12 mouse cellular contexts compared by ENCODE assay signal in the genomic region with DNA sequence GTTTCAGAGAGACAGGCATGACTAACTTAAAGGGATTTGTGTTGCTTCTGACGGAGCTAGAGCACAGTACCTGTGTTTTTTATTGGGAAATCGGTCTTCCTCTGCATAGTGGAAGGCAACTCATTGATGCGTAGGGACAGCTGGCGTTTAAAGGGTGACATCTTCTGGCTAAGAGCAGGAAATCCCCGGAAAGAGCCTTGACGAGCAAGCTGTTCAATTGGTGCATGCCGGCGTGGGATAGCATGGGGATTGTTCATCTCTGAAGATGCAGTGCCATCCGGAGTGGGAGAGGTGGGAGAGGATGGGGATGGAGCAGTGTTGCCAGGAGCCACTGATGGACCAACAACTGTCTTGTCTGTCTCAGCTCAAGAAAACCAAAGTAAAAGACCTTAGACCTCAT. TPM values are rescaled to one million over a fixed set of nuclear protein-coding genes. Genes with fewer than 3 reads are reported as not detected.
DNase-seq lines count a peak whose midpoint lies in the region; ATAC-seq and TF ChIP-seq lines count a peak whose summit lies in the region.
"Had no signal": no experiment of that assay in that cellular context is flagged by ENCODE, and none has a peak within 500 bp of the region (broad histone marks: within the 10 kb centered on the region; RNA-seq: fewer than 3 reads in every experiment).

No protein-coding gene starts in this region.

- peak; percentile 25 for DNase-seq in embryo, embryonic 10 days (ENCODE audit: low spot score)
- no peak for DNase-seq in embryo, embryonic 11 days
- DNase-seq in kidney, postnatal 0 days (ENCODE audit: low spot score) = peak; percentile 59
- DNase-seq in kidney, postnatal 36 days = no peak
- peak in 1 of 2 experiments; percentile 39 for DNase-seq in cerebellum, adult 2 months
- DNase-seq in left cerebral cortex, postnatal 4 days = peak; percentile 58
- DNase-seq: heart, postnatal 14 days; lung, postnatal 10 days had no signal

- no peak overlapping the region for H3K27ac ChIP-seq in kidney, postnatal 0 days
- no peak overlapping the region for H3K27ac ChIP-seq in cerebellum, adult 2 months (ENCODE audit: insufficient read depth, low read length)
- H3K27ac ChIP-seq in kidney, embryonic 16.5 days (ENCODE audit: low read length) = no peak overlapping the region
- H3K27ac ChIP-seq: limb, embryonic 10.5 days had no signal

- TF ChIP-seq CTCF in kidney, postnatal 0 days (IDR thresholded peaks at IDR 0.05; ENCODE audit: low read depth) = peak; percentile 60
- TF ChIP-seq CTCF in cerebellum, adult 2 months (IDR thresholded peaks at IDR 0.05; ENCODE audit: borderline replicate concordance, insufficient read depth, low read depth, low read length) = peak; percentile 45; the same call in 1 of the 2 replicates

- no peaks in the 10 kb centered on the region for H3K9me3 ChIP-seq in kidney, postnatal 0 days (replicated peaks; ENCODE audit: low read length)
- peaks cover 3% of the 10 kb centered on the region for H3K9me3 ChIP-seq in kidney, embryonic 16.5 days (ENCODE audit: low read length)

- WGBS in kidney, postnatal 0 days = 52% methylated on average over 9 of the region's 9 CpGs
- 15% methylated on average over 9 of the region's 9 CpGs for WGBS in cerebellum, adult 2 months
- 53% methylated on average over 9 of the region's 9 CpGs for WGBS in kidney, embryonic 16.5 days

- no peaks in the 10 kb centered on the region for H3K4me1 ChIP-seq in kidney, postnatal 0 days (replicated peaks; ENCODE audit: insufficient read depth, low read length)
- H3K4me1 ChIP-seq in cerebellum, adult 2 months (ENCODE audit: control insufficient read depth, insufficient read depth, low read length) = no peaks in the 10 kb centered on the region
- H3K4me1 ChIP-seq in kidney, embryonic 16.5 days (ENCODE audit: insufficient read depth, low read length) = no peaks in the 10 kb centered on the region
- H3K4me1 ChIP-seq: limb, embryonic 10.5 days had no signal

- no peak overlapping the region for H3K4me3 ChIP-seq in kidney, postnatal 0 days (replicated peaks; ENCODE audit: low read depth, low read length)
- H3K4me3 ChIP-seq in cerebellum, adult 2 months (replicated peaks; ENCODE audit: insufficient read depth, low read depth, low read length) = no peak overlapping the region
- H3K4me3 ChIP-seq in kidney, embryonic 16.5 days (ENCODE audit: low read length) = no peak overlapping the region
- H3K4me3 ChIP-seq: limb, embryonic 10.5 days had no signal

- no peak overlapping the region for H3K4me2 ChIP-seq in kidney, postnatal 0 days (ENCODE audit: low read length)
- H3K4me2 ChIP-seq in kidney, embryonic 16.5 days (replicated peaks; ENCODE audit: low read depth, low read length) = no peak overlapping the region

- peaks cover 30% of the 10 kb centered on the region for H3K36me3 ChIP-seq in kidney, postnatal 0 days (ENCODE audit: insufficient read depth, low read length)
- peaks cover 71% of the 10 kb centered on the region for H3K36me3 ChIP-seq in kidney, embryonic 16.5 days (ENCODE audit: insufficient read depth, low read length)

- no peak overlapping the region for H3K9ac ChIP-seq in kidney, postnatal 0 days (ENCODE audit: low read depth, low read length)
- no peak overlapping the region for H3K9ac ChIP-seq in kidney, embryonic 16.5 days (replicated peaks; ENCODE audit: low read length)

- TF ChIP-seq POLR2A in cerebellum, adult 2 months (IDR thresholded peaks at IDR 0.05; ENCODE audit: borderline replicate concordance, insufficient read depth, low read length) = no peak

- no peaks in the 10 kb centered on the region for H3K27me3 ChIP-seq in kidney, postnatal 0 days (ENCODE audit: insufficient read depth, low read length)
- no peaks in the 10 kb centered on the region; the same call in 1 of the 2 replicates for H3K27me3 ChIP-seq in cerebellum, adult 2 months (ENCODE audit: control insufficient read depth, insufficient read depth, low read length)
- H3K27me3 ChIP-seq in kidney, embryonic 16.5 days (ENCODE audit: insufficient read depth, low read length) = no peaks in the 10 kb centered on the region

- ATAC-seq in kidney, postnatal 0 days (replicated peaks; ENCODE audit: low FRiP score, low read depth) = no peak
- no peak for ATAC-seq in megakaryocyte-erythroid progenitor cell, adult 5-6 weeks (replicated peaks; ENCODE audit: low FRiP score, low TSS enrichment, poor library complexity, severe bottlenecking)
- no peak for ATAC-seq in kidney, embryonic 16.5 days (ENCODE audit: low FRiP score, low TSS enrichment)

- intact Hi-C loops in left cerebral cortex, postnatal 4 days (cut with DNase I) = no loop called here

RNA-seq across cellular contexts. Expression of gene Papln, which starts 37.5 kb away (rescaled TPM):
- 3.6 and 3.7 TPM in 2 replicates for polyA plus RNA-seq in kidney, postnatal 0 days (2015; fragmentation: Nextera tagmentation; extraction: Ambion mirVana)
- polyA plus RNA-seq in cerebellum, adult 2 months (2012; rRNA removed) = 0.95 and 0.97 TPM in 2 replicates
- total RNA-seq in left cerebral cortex, postnatal 4 days (2021) = 10 to 100 TPM in 1 of 2 experiments, 1 to 10 TPM in 1; 9.5 to 10.5 TPM
- not detected in 2 replicates for total RNA-seq in megakaryocyte-erythroid progenitor cell, adult 5-6 weeks (2014; fragmentation: Nextera tagmentation)
- not detected in 2 replicates for total RNA-seq in megakaryocyte-erythroid progenitor cell, adult 5-6 weeks (2017)
- 2.7 and 3.0 TPM in 2 replicates for polyA plus RNA-seq in kidney, embryonic 16.5 days (2015; fragmentation: Nextera tagmentation; extraction: Ambion mirVana)
- total RNA-seq: neutrophil, adult 5-6 weeks had no signal

Comparison
In these comparisons a context has a peak if more than half of its experiments do, and no peak if none do; other contexts are left out.
1. DNase-seq: peak in embryo, embryonic 10 days (single experiment), kidney, postnatal 0 days (single experiment) and left cerebral cortex, postnatal 4 days (single experiment); none in embryo, embryonic 11 days (single experiment) and kidney, postnatal 36 days (0 of 2).